Mouse (Mus musculus) lung, embryonic 14.5 days (tissue): ENCODE results near the gene Sct. TPM values are rescaled to one million over a fixed set of nuclear protein-coding genes. Genes with fewer than 3 reads are reported as not detected.
A peak's percentile ranks its signal among the peaks of the same experiment; 100 is the strongest.

ENCODE experiments used
- ATAC-seq: fragments of 200-750 bp; cut with Nextera tagmentation; 2 replicates; pipeline ENCODE4 v1.8.0; 2017; ENCODE audit warnings: mild to moderate bottlenecking, moderate TSS enrichment, moderate library complexity; ENCODE audit not compliant: insufficient read depth
- DNase-seq: peaks from one replicate; pipeline ENCODE4 v3.0.0-alpha.2; 2015
- H3K27ac ChIP-seq: fragments of 300-500 bp; sonication (generic); 2 replicates; pipeline ENCODE4 v1.5.1; 2014; ENCODE audit warnings: low read depth, mild to moderate bottlenecking, moderate library complexity
- H3K27me3 ChIP-seq: fragments of 300-500 bp; sonication (generic); 2 replicates; pipeline ENCODE4 v1.6.1; 2014; ENCODE audit warnings: low read length, control low read depth; ENCODE audit not compliant: insufficient read depth
- H3K36me3 ChIP-seq: fragments of 300-500 bp; sonication (generic); 2 replicates; pipeline ENCODE4 v1.6.1; 2014; ENCODE audit warnings: control low read depth; ENCODE audit not compliant: insufficient read depth
- H3K4me1 ChIP-seq: fragments of 300-500 bp; sonication (generic); 2 replicates; pipeline ENCODE4 v1.6.1; 2014; ENCODE audit warnings: antibody characterized with exemption, control low read depth; ENCODE audit not compliant: insufficient read depth
- H3K4me2 ChIP-seq: fragments of 300-500 bp; sonication (generic); 2 replicates; pipeline ENCODE4 v1.6.1; 2014; ENCODE audit warnings: mild to moderate bottlenecking
- H3K4me3 ChIP-seq: fragments of 300-500 bp; sonication (generic); 2 replicates; pipeline ENCODE4 v1.5.1; 2014; ENCODE audit warnings: low read depth, low read length
- H3K9ac ChIP-seq: fragments of 300-500 bp; sonication (generic); 2 replicates; pipeline ENCODE4 v1.6.1; 2014
- H3K9me3 ChIP-seq: fragments of 300-500 bp; sonication (generic); 2 replicates; pipeline ENCODE4 v1.6.1; 2016; ENCODE audit warnings: low read depth, low read length, control low read depth
- CTCF ChIP-seq: IDR thresholded peaks from 2 replicates; pipeline ENCODE4 v1.5.1; 2016; ENCODE audit warnings: antibody characterized with exemption, low read depth
- WGBS: fragments of 180-500 bp; shearing (Covaris S2); extraction: QIAGEN DNeasy Blood & Tissue Kit; methylation state at CpG from one replicate; pipeline ENCODE4 v1.1.7; 2014; 5-methylcytosine and 5-hydroxymethylcytosine counted together
- polyA plus RNA-seq: library from polyadenylated mRNA; unstranded; fragments of >200 nt; fragmentation: Nextera tagmentation; extraction: Ambion mirVana; gene quantifications from 2 replicates; pipeline ENCODE4 v1.2.1, GENCODE M21; 2014

The Sct gene
- polyA plus RNA-seq, 1 experiment from 2014 or later = 5.1 TPM

DNA sequence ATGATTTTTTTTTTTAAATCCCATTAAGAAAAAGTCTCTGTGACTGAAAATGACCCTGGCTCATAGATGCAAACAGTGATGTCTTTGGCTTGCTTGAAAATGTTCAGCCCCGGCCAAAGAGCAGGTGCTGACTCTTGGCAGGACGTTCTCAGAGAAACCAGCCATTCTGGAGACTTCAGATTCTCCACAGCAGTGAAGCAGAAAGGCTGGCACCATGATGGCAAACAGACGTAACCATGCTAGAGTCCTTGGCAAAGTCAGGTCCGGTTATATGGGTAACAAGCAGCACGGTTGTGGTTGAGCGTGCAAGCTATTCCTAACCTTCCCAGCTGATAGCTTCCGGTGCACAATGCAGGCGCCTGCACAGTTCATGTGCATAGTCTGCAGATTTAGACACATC lies 20.2 kb upstream of the Sct start:
- Histone ChIP-seq H3K9ac (no peak overlapping the region), H3K36me3 (peaks cover 70% of the 10 kb centered on the region), H3K4me1 (peaks cover 3% of the 10 kb centered on the region; the same call in 1 of the 2 replicates), H3K9me3 (no peaks in the 10 kb centered on the region), H3K27me3 (peaks cover 13% of the 10 kb centered on the region), H3K27ac (no peak overlapping the region), H3K4me3 (no peak overlapping the region), H3K4me2 (no peak overlapping the region)
- ATAC-seq = no peak
- DNase-seq = no peak
- no peak for TF ChIP-seq CTCF
- 94% methylated on average over 8 of the region's 8 CpGs for WGBS

DNA sequence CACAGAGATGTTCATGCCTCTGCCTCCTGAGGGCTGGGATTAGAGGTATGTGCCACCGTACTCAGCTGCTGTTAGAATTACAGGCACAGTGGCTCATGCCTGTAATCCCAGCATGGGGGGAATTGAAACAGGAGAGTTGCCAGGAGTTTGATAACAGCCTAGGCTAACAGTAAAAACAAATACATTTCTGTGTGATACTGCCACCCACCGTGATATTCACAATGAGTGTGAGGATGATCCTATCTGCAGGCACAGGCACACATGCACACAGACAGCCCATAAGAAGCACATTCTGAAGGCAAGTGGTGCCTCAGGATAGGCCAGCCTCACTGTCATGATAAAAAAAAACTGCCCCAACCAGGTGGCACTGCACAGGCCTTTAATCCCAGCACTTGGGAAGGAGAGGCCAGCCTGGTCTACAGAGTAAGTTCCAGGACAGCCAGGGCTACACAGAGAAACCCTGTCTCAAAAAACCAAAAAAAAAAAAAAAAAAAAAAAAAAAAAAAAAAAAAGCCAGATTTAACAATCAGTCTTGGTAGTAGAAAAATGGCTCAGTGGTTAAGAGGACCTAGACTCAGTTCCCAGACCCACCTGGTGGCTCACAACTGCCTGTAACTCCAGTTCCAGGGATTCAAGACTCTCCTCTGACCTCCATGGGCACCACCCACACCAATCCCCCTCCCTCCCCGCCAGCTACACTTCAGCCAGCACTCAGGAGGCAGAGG lies 19.2 kb upstream of the Sct start:
- 74% methylated on average over 3 of the region's 3 CpGs for WGBS
- H3K36me3 ChIP-seq = peaks cover 59% of the 10 kb centered on the region
- H3K9ac ChIP-seq = no peak overlapping the region; the same call in 1 of the 2 replicates
- TF ChIP-seq CTCF = no peak
- no peak for ATAC-seq
- H3K4me2 ChIP-seq = no peak overlapping the region
- no peak for DNase-seq
- peaks cover 24% of the 10 kb centered on the region for H3K27me3 ChIP-seq
- no peak overlapping the region for H3K27ac ChIP-seq
- H3K9me3 ChIP-seq = no peaks in the 10 kb centered on the region
- no peak overlapping the region for H3K4me3 ChIP-seq
- H3K4me1 ChIP-seq = peaks cover 8% of the 10 kb centered on the region; the same call in 1 of the 2 replicates

DNA sequence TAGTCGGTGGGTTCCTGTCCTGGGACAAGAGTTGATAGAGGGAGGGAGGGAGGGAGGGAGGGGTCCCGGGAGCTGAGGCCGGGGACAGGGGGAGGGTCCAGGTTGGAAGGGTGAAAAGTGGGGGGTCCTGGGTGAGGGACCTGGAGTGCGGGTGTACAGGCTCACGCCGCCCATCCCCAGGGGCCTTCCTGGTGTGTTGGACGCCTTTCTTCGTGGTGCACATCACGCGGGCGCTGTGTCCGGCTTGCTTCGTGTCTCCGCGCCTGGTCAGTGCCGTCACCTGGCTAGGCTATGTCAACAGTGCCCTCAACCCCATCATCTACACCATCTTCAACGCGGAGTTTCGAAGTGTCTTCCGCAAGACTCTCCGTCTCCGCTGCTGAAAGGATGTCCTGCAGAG lies 15.5 kb upstream of the Sct start:
- H3K9me3 ChIP-seq = no peaks in the 10 kb centered on the region
- peak overlapping the region; percentile 38 for H3K4me3 ChIP-seq
- no peak for TF ChIP-seq CTCF
- peak overlapping the region; percentile 56; the same call in 1 of the 2 replicates for H3K9ac ChIP-seq
- peaks cover 11% of the 10 kb centered on the region for H3K4me1 ChIP-seq
- 5% methylated on average over 22 of the region's 22 CpGs for WGBS
- no peak for ATAC-seq
- H3K4me2 ChIP-seq = peak overlapping the region; percentile 77
- no peak overlapping the region for H3K27ac ChIP-seq
- H3K36me3 ChIP-seq = peaks cover 24% of the 10 kb centered on the region
- DNase-seq = no peak
- H3K27me3 ChIP-seq = peaks cover 50% of the 10 kb centered on the region

DNA sequence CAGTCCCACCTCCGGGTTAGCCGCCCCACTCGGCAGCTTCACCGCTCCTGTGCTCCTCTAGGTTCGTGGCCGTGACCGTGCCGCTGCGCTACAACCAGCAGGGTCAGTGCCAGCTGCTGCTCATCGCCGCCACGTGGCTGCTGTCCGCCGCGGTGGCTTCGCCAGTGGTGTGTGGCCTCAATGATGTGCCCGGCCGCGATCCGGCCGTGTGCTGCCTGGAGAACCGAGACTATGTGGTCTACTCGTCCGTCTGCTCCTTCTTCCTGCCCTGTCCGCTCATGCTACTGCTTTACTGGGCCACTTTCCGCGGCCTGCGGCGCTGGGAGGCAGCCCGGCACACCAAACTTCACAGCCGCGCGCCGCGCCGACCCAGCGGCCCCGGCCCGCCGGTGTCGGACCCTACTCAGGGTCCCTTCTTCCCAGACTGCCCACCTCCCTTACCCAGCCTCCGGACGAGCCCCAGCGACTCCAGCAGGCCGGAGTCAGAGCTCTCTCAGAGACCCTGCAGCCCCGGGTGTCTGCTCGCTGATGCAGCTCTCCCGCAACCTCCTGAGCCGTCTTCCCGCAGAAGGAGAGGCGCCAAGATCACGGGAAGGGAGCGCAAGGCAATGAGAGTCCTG lies 15.0 kb upstream of the Sct start:
- H3K4me2 ChIP-seq = peak overlapping the region; percentile 77
- no peak overlapping the region for H3K27ac ChIP-seq
- H3K27me3 ChIP-seq = peaks cover 50% of the 10 kb centered on the region
- H3K36me3 ChIP-seq = peaks cover 19% of the 10 kb centered on the region; the same call in 1 of the 2 replicates
- WGBS = under 1% methylated on average over 53 of the region's 53 CpGs
- peak; percentile 28 for TF ChIP-seq CTCF
- peak; percentile 46; the same call in 1 of the 2 replicates for ATAC-seq
- H3K4me3 ChIP-seq = peak overlapping the region; percentile 38
- no peaks in the 10 kb centered on the region for H3K9me3 ChIP-seq
- peak; percentile 79 for DNase-seq
- H3K9ac ChIP-seq = peak overlapping the region; percentile 56
- peaks cover 11% of the 10 kb centered on the region for H3K4me1 ChIP-seq

DNA sequence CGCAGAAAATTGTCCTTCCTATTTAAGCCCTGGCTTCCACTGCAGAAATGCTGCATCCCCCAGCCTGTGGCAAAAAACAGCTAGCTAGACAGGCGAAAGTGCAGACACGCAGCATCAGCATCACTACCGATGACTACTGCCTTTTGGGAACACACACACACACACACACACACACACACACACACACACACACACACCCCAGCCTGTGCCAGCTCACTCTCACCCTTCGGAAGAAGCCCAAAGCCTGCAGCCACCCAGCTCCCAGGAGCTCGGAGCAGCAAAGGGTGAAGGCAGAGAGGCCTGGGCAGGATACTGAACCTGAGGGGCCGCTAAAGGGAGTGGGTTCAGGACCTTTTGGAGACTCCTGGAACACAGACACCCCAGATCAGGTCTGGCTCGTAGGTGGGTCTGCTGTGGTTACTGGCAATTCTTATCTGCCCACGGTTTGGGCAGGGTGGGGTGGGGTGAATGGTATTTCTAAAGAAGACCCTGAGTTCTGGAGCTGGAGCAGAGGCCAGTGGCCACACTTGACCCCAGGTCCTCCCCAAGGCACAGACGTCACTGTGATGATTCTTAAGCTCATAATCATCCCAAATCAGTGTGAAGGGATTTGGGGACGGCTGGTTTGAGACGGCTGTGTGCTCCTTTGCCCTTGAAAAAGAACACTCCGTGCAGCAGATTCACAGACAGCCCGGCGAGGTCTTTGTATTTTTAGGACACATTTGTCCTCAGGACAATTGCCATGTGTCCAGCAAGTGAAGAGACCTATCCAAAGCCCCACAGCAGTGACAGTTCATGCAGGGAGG lies 13.9 kb upstream of the Sct start:
- 37% methylated on average over 15 of the region's 15 CpGs for WGBS

DNA sequence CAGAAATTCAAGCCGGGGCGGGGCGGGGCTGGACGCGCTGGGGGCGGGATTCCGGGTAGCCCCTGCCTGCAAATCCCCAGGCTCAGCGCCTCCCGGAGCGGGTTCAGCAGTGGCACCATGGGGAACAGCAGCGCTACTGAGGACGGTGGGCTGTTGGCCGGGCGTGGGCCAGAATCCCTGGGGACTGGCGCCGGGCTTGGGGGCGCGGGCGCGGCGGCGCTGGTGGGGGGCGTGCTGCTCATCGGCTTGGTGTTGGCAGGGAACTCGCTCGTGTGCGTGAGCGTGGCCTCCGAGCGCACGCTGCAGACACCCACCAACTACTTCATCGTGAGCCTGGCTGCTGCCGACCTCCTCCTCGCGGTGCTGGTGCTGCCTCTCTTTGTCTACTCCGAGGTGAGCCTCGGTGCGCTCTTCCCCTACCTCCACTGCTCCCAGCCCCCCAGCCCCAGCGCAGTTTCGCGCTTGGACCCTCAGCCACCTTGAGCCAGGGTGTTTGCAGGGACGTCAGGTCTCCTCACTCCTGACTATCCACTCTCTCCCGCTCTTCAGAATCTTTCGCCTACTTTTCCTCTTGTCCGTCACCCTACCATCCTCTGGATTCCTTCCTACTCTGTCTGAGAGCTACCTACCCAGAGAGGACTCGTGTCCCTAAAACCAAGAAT lies 13.1 kb upstream of the Sct start, which contains the start of gene Drd4:
Drd4 (plus strand) TSS at position 86 of the 662 bp plus-strand sequence.
- H3K4me3 ChIP-seq = peak within 1 kb of the TSS; percentile 43
- peak within 1 kb of the TSS; percentile 86 for H3K4me2 ChIP-seq
- ATAC-seq (peak; percentile 84), DNase-seq (peak; percentile 78)
- peaks cover 6% of the 10 kb centered on the region; the same call in 1 of the 2 replicates for H3K36me3 ChIP-seq
- H3K9me3 ChIP-seq = no peaks in the 10 kb centered on the region
- H3K9ac ChIP-seq = peak within 1 kb of the TSS; percentile 46
- no peak for TF ChIP-seq CTCF
- peaks cover 50% of the 10 kb centered on the region for H3K27me3 ChIP-seq
- no peak within 1 kb of the TSS for H3K27ac ChIP-seq
- H3K4me1 ChIP-seq = peaks cover 11% of the 10 kb centered on the region
- WGBS = 2% methylated on average over 46 of the region's 46 CpGs

More for the DNA sequence above, 13.9 kb upstream of the Sct start:
- Histone ChIP-seq H3K4me1 (peaks cover 11% of the 10 kb centered on the region), H3K36me3 (peaks cover 13% of the 10 kb centered on the region; the same call in 1 of the 2 replicates), H3K9ac (no peak overlapping the region), H3K4me2 (peak overlapping the region; percentile 86), H3K9me3 (no peaks in the 10 kb centered on the region), H3K27ac (no peak overlapping the region), H3K4me3 (no peak overlapping the region), H3K27me3 (peaks cover 50% of the 10 kb centered on the region)
- DNase-seq (peak; percentile 22), ATAC-seq (no peak)
- TF ChIP-seq CTCF = no peak
